Mouse (Mus musculus) E14TG2a.4 (cell line): ENCODE measurements at regions not wholly inside any gene's neighbourhood (a gene's known extent, or its start where the extent isn't known, plus 50 kb on each side); places are given as distances from the start of the nearest gene placed in this dataset.

Source experiments
- CTCF ChIP-seq: conservative IDR thresholded peaks from 2 replicates; pipeline ENCODE4 v1.5.1; 2014; ENCODE audit warnings: low read length
- NANOG ChIP-seq: IDR thresholded peaks from 2 replicates; pipeline ENCODE4 v1.6.1; 2014; ENCODE audit warnings: borderline replicate concordance, low read length, mixed read lengths

- TF ChIP-seq CTCF (no peak), NANOG (no peak)
Measured at GRCm38 (mm10) chr12:70539856-70540255, 87.0 kb downstream of the Tmx1 start.
